Mouse (Mus musculus): ENCODE results near the gene Agt.
A peak's percentile ranks its signal among the peaks of the same experiment; 100 is the strongest.

Agt gene

GRCm38 (mm10) chr8:124551011-124551661, 18.4 kb downstream of the Agt start:
- DNase-seq, result no peak

DNA sequence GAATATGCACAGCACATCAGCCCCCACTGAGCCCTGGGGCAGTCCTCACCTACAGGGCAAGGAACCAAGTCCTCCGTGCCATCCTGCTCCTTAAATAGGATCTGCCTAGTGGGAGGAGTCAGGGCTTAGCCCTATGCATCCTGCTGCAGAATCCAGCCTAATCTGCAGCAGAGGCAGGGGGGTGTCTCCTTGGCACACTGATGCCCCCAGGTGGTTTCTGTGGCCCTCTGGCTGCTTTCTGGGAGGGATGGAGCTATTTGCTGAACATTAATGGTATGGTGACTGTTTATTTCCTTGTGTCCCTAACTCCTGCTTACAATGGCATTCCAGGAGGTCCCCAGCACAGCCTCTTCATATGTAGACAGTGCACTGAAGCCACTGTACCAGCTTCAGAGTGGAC, 21.3 kb downstream of the Agt start:
- DNase-seq, result no peak

GRCm38 (mm10) chr8:124547269-124547668, 22.2 kb downstream of the Agt start:
- DNase-seq, result no peak

DNA sequence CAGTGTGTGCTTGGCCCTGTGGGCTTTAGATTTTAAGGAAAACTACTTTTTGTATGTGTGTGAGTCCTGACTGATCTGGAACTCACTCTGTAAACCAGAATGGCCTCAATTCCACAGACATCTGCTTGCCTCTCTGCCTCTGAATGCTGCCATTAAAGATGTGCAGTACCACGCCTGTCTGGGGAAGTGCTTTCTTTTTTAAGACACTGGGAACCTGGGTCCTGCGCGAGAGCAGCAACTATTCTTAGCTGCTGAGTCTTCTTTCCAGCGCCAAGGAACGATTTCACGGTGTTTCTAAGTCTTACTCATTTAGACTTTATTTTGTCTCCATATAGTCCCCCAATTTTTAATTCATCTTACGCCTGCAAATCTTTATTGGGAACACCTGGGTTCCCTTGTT, 22.7 kb downstream of the Agt start:
- DNase-seq, result no peak

GRCm38 (mm10) chr8:124546371-124546770, 23.1 kb downstream of the Agt start:
- no peak for DNase-seq

DNA sequence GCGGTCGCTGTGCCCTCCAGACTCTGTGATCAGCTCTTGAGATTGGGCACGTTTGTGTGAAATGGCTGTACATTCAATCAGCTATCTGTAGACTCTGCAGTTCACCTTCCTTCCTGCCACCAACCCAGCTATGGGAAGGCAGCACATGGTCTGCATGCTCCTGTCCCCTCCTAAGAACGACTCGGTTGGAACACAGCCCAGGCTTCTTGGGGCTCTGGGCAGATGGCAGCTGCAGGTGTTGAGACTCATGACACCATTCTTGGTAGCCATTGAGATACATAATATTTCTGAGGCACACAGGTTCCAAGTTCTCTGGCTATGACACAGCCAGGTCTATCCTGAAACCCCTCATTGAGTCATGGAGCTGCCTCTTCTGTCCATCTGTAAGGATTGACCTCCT, 26.2 kb downstream of the Agt start:
- no peak for DNase-seq

DNA sequence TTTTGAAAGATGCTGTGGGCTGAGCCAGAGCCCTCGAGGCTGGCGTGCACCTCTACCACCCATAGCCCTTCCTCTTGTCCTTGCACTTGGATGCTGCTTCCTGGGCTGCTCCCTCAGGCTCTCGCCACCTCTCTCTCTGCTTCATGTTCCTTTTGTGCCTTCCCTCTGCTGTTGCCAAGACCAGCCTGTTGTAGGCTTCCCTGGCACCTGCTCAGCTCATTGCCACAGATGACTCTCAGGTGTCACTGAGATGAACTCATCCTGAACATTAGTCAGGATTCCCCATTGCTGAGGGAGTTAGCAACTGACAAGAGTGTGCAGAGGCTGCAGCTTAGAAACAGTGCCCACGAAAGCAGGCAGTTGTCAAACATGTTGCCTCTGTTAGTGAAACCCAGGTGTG, 27.5 kb downstream of the Agt start:
- DNase-seq, result no peak

- DNase-seq, result no peak
Measured at GRCm38 (mm10) chr8:124540906-124541305, 28.6 kb downstream of the Agt start.

GRCm38 (mm10) chr8:124535451-124535850, 34.1 kb downstream of the Agt start:
- DNase-seq, result no peak

GRCm38 (mm10) chr8:124532626-124533025, 36.9 kb downstream of the Agt start:
- no peak for DNase-seq

DNA sequence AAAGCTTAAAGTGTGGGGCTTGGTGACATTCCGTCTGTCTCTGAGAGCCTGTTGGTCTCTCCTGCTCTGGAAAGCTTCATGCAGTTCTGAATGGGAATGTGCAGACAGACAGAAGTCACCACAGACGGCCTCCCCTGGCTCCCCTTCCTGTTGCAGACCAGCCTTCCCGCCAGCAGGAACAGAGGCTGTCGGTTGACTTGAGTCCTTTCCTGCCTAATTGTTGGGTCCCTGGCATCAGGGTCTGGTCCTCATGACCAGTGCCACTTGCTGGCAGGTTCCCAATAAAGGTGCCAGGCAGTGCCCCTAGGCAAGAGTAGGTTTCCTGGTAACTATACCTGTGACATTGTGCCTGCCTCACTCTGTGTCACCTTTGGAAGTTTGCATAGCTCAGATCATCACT, 38.5 kb downstream of the Agt start:
- DNase-seq, result no peak

GRCm38 (mm10) chr8:124530556-124530955, 39.0 kb downstream of the Agt start:
- DNase-seq, result no peak

DNA sequence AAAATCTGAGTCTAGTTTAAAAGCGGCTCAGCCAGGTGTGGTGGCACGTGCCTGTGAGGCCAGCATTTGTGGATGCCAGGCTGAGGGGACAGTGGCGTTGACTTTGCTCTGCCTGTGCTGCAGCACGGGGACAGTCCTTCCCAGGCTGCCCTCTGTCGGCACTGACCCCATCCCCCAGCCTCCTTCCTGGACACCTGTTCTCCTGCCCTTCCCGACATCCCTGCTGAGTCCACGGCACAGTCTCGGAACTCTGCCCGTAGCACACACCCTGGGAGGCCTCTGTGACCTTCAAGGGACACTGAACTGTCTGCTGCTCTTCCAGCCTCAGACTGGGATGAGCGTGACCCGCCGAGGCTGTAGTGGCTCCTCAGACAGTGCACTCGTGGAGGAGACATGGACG, 39.4 kb downstream of the Agt start:
- DNase-seq, result no peak

DNA sequence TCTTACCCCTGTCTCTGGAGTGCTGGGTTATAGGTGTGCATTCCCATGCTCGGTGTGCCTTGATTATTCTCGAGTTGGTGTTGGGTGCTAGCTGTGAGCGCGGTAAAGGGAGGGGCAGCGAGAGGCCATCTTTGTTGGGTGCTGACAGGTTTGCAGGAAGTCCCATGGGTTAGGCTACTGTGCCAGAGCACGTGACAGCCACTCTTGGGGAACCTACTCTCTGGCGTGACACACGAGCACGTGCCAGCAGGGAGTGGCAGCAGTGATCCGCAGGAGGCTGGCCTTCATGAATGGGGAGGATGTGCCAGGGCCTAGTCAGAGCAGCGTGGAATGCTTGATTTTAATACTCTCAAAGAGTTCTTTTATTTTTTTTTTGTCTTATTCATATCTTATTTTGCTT, 43.2 kb downstream of the Agt start:
- no peak for DNase-seq

DNA sequence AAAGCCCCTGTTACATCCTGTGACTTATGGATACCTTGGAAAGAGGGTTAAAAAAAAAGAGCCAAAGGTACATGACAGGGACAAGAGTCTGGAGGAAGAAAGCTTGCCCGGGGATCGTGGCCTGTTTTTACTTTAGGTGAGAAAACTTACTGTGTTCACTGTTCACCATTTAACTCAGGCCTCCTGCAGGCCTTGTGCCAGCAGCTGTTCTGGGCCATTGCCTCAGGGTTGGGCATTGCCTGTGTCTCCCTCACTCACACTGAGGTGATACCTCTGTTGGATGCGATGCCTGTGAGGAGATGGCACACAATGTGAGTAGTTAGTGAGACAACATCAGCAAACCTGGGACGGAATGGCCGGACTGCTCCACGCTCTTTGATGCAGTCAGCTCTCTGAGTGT, 47.6 kb downstream of the Agt start:
- no peak for DNase-seq

DNA sequence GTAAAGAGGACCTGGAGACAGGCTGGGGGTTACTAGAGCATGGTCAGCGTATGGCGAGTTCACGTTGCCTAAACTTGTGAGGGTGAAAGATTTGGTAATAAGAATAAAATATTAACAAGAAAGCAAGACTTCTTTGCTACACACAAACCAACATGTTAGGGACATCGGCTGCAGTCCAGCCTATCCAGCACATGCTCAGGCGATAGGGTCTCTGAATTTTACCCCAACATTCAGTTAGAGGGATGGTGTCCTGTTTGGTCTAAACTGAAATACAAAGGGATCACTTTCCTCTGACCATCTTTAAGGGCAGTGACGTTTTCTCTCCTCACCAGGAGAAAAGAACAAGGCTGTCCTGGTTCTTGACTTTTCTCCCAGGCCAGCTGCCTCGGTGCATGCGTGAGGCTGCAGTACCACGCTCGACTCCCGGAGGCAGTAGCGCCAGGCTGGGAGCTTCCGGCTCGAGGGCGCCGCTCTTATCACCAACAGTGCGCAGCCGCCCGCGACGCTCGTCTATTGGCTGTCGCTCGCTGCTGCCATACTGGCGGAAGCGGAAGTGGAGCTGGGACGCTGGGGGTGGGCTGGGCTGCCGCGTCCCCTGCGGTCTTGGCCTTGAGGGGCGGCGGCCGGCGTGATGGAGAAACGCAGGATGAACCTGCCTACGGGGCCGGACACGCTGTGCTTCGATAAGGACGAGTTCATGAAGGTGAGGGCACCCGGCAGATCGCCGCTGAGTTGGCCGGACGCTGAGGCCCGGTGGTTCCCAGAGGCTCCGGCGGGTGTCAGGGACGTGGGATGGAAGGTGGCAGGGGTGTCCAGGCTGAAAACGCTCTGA, 49.0 kb downstream of the Agt start, which contains the start of gene Cog2:
Gene Cog2 (plus strand): TSS at position 519 of the 832 bp plus-strand sequence.
- peak; percentile 88 for DNase-seq

GRCm38 (mm10) chr8:124517142-124517541, 52.4 kb downstream of the Agt start:
- DNase-seq, result no peak

- no peak for DNase-seq
Measured at GRCm38 (mm10) chr8:124516525-124516924, 53.0 kb downstream of the Agt start.

- DNase-seq, result no peak
Measured at GRCm38 (mm10) chr8:124516039-124516438, 53.5 kb downstream of the Agt start.

- no peak for DNase-seq
Measured at GRCm38 (mm10) chr8:124509156-124509555, 60.4 kb downstream of the Agt start.

DNA sequence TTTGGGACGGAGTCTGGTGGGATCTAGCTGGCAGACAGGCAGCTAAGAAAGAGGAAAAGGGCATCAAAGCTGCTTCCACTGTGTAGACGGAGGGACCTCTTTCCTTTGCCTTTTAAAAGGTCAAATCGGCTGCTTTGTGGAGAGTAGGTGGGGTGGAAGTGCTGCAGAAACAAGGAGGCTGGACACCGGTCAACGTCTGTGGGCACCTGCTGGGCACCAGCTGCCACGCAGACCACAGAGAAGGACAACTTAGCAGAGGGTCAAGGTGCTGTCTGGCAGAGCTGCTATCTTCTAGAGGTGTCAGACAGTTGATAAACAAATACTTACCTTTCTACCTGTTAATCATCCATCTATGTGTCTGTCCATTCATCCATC, 61.2 kb downstream of the Agt start:
- no peak for DNase-seq

GRCm38 (mm10) chr8:124507572-124508320, 61.8 kb downstream of the Agt start:
- DNase-seq, result no peak
